Mouse (Mus musculus): ENCODE results near the gene Clmp.

GRCm38 (mm10) chr9:40749832-40750620 is 64.3 kb downstream of the Clmp start:
- no peak for TF ChIP-seq POLR2A (IDR thresholded peaks at IDR 0.05; ENCODE audit: insufficient read depth, low read depth, low read length)
- no peak for TF ChIP-seq EP300 (IDR thresholded peaks at IDR 0.05; ENCODE audit: insufficient read depth, low read depth, low read length)
- peak; percentile 92 for TF ChIP-seq CTCF (IDR thresholded peaks at IDR 0.05)
